Mouse (Mus musculus): Measurements from ENCODE around the gene Col4a4. TPM values are rescaled to one million over a fixed set of nuclear protein-coding genes. Genes with fewer than 3 reads are reported as not detected.

Col4a4 gene
- polyA plus RNA-seq, 1 experiment from 2014 or later: 0.31 TPM

DNA sequence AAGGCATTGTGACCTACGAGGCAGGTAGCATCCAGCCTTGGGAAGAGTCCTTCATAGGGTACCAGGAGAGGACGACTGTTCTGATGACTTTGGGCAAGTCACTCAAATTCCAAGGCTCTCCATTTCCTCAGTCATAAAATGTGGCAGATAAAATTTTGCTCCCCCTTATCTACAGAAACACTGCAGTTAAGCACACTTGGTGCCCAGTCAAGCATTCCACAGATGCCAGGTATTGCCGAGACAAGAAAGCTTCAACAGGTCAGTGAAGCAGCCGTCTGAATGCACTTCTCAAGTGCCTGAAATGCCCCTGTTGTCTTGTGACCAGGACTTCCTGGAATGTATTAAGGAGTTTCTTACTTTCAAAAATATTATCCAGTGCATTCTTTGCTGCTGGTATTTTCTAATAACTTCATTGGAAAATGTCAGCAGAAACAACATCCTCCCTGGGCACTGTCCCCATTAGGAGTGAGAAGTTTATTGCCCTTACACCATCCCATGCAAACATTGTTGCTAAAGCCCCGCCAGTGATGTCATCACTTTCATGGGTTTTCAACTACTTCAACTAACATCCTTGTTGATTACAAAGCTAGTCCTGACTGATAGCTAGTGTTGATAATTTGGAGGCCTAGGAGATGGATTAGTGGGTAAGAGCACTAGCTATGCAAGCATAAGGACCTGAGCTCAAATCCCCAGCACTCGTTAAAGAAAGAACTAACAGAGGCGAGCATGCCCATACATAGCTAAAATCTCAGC is 16.7 kb upstream of the Col4a4 start:
- Histone ChIP-seq H3K9ac (ENCODE audit: low read depth, low read length) (no peak overlapping the region), H3K4me3 (ENCODE audit: low read depth, low read length) (no peak overlapping the region), H3K36me3 (ENCODE audit: control insufficient read depth, insufficient read depth, low read length) (no peaks in the 10 kb centered on the region), H3K9me3 (replicated peaks; ENCODE audit: control insufficient read depth, low read length) (no peaks in the 10 kb centered on the region), H3K4me2 (no peak overlapping the region), H3K27ac (ENCODE audit: low read depth, low read length) (no peak overlapping the region), H3K27me3 (ENCODE audit: control insufficient read depth, insufficient read depth, low read length) (no peaks in the 10 kb centered on the region), H3K4me1 (ENCODE audit: control insufficient read depth, insufficient read depth, low read length) (peaks cover 5% of the 10 kb centered on the region; the same call in 1 of the 2 replicates)
- WGBS (ENCODE audit: insufficient replicate concordance): 48% methylated on average over 7 of the region's 7 CpGs
- no peak for ATAC-seq (replicated peaks; ENCODE audit: insufficient number of reproducible peaks, low FRiP score, low TSS enrichment)

DNA sequence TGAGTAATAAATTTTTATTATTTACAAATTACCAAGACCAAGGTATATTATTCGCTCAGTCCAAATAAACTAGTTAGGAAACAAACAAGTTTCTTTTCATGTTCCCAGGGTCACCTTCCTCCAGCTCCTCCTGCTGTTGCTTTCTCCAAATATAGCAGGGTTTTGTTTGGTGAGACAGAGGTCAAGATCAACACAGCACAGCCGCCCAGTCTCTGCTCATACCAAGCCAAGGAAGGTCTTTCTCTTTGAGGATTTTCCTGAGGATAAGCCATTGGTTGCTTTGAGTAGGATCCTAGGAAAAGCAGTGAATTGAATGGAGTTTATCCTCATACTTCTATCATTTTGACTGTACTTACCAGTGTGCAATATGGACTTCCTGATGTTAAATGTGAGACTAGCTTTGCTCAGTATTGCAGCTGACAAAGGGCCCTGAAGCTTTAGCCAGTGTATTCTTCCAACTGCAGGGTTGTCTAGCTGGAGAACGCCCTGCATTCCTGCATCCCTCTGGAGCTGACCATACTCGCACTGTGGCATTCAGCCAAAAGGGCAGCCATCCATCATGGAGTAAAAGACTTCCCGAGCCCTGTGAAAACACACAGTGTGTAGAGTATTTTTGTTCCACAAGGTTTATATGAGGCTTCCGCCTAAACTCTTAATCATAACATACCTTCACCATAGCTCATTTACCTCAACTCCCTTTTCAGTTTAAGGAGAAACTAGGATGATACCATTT is 10.4 kb upstream of the Col4a4 start:
- 48% methylated on average over 6 of the region's 6 CpGs for WGBS (ENCODE audit: insufficient replicate concordance)
- Histone ChIP-seq H3K9ac (ENCODE audit: low read depth, low read length) (no peak overlapping the region), H3K27me3 (ENCODE audit: control insufficient read depth, insufficient read depth, low read length) (no peaks in the 10 kb centered on the region), H3K4me3 (ENCODE audit: low read depth, low read length) (no peak overlapping the region), H3K36me3 (ENCODE audit: control insufficient read depth, insufficient read depth, low read length) (no peaks in the 10 kb centered on the region), H3K4me1 (ENCODE audit: control insufficient read depth, insufficient read depth, low read length) (peaks cover 3% of the 10 kb centered on the region; the same call in 1 of the 2 replicates), H3K9me3 (replicated peaks; ENCODE audit: control insufficient read depth, low read length) (no peaks in the 10 kb centered on the region), H3K27ac (ENCODE audit: low read depth, low read length) (no peak overlapping the region), H3K4me2 (no peak overlapping the region)
- no peak; the same call in 1 of the 2 replicates for ATAC-seq (replicated peaks; ENCODE audit: insufficient number of reproducible peaks, low FRiP score, low TSS enrichment)

DNA sequence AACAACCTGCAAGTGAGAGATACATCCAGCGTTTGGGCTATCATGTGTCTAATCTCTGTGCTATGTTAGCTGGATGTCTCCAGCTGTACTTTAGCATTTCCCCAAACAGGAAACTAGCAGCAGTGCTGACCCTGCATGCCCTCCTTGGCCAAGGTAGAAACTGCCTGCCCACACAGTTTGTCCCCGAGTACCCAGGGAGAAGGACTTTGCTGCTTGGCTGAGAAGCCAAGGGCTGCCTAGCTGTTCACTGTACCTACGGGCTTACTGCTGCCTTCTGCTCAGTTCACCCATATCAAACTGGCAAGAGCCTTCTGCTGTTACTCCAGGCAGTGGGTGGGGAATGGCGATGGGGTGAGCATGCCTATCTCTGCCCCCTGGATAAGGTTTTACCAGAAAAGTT is 3.6 kb upstream of the Col4a4 start:
- no peak overlapping the region for H3K4me3 ChIP-seq (ENCODE audit: low read depth, low read length)
- no peaks in the 10 kb centered on the region for H3K9me3 ChIP-seq (replicated peaks; ENCODE audit: control insufficient read depth, low read length)
- H3K4me1 ChIP-seq (ENCODE audit: control insufficient read depth, insufficient read depth, low read length): 0 out of 2 replicates have a peak, but pooled peaks cover 5% of the 10 kb centered on the region
- H3K4me2 ChIP-seq: no peak overlapping the region
- no peak for ATAC-seq (replicated peaks; ENCODE audit: insufficient number of reproducible peaks, low FRiP score, low TSS enrichment)
- peaks cover 27% of the 10 kb centered on the region for H3K27me3 ChIP-seq (ENCODE audit: control insufficient read depth, insufficient read depth, low read length)
- H3K27ac ChIP-seq (ENCODE audit: low read depth, low read length): no peak overlapping the region
- no peaks in the 10 kb centered on the region for H3K36me3 ChIP-seq (ENCODE audit: control insufficient read depth, insufficient read depth, low read length)
- 57% methylated on average over 4 of the region's 4 CpGs for WGBS (ENCODE audit: insufficient replicate concordance)
- H3K9ac ChIP-seq (ENCODE audit: low read depth, low read length): no peak overlapping the region

DNA sequence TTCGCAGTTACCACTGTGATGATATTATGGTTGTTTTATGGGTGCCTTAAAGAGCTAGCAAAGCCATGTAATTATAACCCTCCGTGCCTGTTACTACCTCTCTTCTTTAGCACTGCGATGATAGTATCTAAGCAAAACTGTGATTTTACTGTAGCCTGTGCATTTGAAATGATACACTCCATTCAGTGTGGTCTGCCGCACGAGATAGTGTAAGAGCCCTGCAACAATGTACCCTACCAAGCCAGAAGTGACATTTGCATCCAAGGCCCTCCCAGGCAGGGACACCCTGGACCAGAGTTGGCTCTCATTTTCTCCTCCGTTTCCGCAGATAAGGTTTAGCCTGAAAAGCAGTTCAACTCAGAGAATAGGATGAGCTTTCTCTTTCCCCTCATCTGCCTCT is 668 bp downstream of the Col4a4 start:
- 70% methylated on average over 7 of the region's 7 CpGs for WGBS (ENCODE audit: insufficient replicate concordance)
- Histone ChIP-seq H3K27me3 (ENCODE audit: control insufficient read depth, insufficient read depth, low read length) (peaks cover 27% of the 10 kb centered on the region), H3K9ac (ENCODE audit: low read depth, low read length) (no peak overlapping the region), H3K36me3 (ENCODE audit: control insufficient read depth, insufficient read depth, low read length) (no peaks in the 10 kb centered on the region), H3K4me3 (ENCODE audit: low read depth, low read length) (no peak overlapping the region), H3K4me1 (ENCODE audit: control insufficient read depth, insufficient read depth, low read length) (0 out of 2 replicates have a peak, but pooled peaks cover 5% of the 10 kb centered on the region), H3K27ac (ENCODE audit: low read depth, low read length) (no peak overlapping the region), H3K4me2 (peak overlapping the region; percentile 89), H3K9me3 (replicated peaks; ENCODE audit: control insufficient read depth, low read length) (no peaks in the 10 kb centered on the region)
- ATAC-seq (replicated peaks; ENCODE audit: insufficient number of reproducible peaks, low FRiP score, low TSS enrichment): no peak

DNA sequence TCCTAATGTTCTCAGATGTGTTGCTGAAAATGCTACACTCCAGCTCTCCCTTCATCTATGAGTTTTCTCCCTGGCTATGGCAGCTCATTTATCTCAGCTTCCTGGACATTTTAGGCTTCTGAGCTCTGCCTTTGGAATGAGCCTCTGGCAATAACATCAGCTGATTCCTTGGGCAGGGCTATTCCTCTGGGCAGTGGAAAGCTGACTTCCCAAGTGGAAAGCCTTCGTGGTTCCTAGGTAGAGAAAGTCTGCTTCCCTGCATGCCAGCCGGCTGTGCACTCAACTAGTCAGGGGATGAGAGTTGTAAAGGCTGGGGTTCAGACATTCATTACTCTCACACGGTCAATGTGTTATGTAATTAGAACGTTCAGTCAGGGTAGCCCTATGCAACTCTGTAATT is 8.3 kb downstream of the Col4a4 start:
- no peak overlapping the region for H3K4me2 ChIP-seq
- no peak overlapping the region; the same call in 1 of the 2 replicates for H3K27ac ChIP-seq (ENCODE audit: low read depth, low read length)
- H3K36me3 ChIP-seq (ENCODE audit: control insufficient read depth, insufficient read depth, low read length): no peaks in the 10 kb centered on the region
- no peaks in the 10 kb centered on the region for H3K27me3 ChIP-seq (ENCODE audit: control insufficient read depth, insufficient read depth, low read length)
- no peak for ATAC-seq (replicated peaks; ENCODE audit: insufficient number of reproducible peaks, low FRiP score, low TSS enrichment)
- H3K9ac ChIP-seq (ENCODE audit: low read depth, low read length): no peak overlapping the region
- 64% methylated on average over 4 of the region's 4 CpGs for WGBS (ENCODE audit: insufficient replicate concordance)
- H3K9me3 ChIP-seq (replicated peaks; ENCODE audit: control insufficient read depth, low read length): no peaks in the 10 kb centered on the region
- no peak overlapping the region for H3K4me3 ChIP-seq (ENCODE audit: low read depth, low read length)
- H3K4me1 ChIP-seq (ENCODE audit: control insufficient read depth, insufficient read depth, low read length): peaks cover 8% of the 10 kb centered on the region

DNA sequence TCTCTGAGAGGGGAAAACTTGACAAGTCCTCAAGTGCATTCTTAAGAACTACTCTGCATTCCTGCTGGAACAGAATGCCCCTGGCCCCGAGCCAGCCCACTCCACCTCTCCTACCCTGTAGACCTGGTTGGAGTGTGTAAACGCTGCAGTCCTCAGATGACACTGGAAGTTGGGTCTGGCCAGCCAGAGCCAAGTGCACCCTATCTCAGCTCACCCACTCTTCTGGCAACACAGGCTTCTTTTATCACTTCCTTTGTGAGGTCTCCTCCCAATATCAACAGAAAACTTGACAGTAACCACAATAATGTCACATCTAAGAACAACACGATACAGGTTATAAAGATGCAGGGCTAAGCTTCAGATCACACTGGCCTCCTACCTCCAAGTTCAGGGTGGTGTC is 8.7 kb downstream of the Col4a4 start:
- H3K9ac ChIP-seq (ENCODE audit: low read depth, low read length): no peak overlapping the region
- 41% methylated on average over 3 of the region's 3 CpGs for WGBS (ENCODE audit: insufficient replicate concordance)
- no peak overlapping the region for H3K4me2 ChIP-seq
- no peaks in the 10 kb centered on the region for H3K36me3 ChIP-seq (ENCODE audit: control insufficient read depth, insufficient read depth, low read length)
- ATAC-seq (replicated peaks; ENCODE audit: insufficient number of reproducible peaks, low FRiP score, low TSS enrichment): no peak
- H3K4me3 ChIP-seq (ENCODE audit: low read depth, low read length): no peak overlapping the region
- H3K27ac ChIP-seq (ENCODE audit: low read depth, low read length): no peak overlapping the region
- peaks cover 8% of the 10 kb centered on the region for H3K4me1 ChIP-seq (ENCODE audit: control insufficient read depth, insufficient read depth, low read length)
- H3K9me3 ChIP-seq (replicated peaks; ENCODE audit: control insufficient read depth, low read length): no peaks in the 10 kb centered on the region
- H3K27me3 ChIP-seq (ENCODE audit: control insufficient read depth, insufficient read depth, low read length): no peaks in the 10 kb centered on the region

DNA sequence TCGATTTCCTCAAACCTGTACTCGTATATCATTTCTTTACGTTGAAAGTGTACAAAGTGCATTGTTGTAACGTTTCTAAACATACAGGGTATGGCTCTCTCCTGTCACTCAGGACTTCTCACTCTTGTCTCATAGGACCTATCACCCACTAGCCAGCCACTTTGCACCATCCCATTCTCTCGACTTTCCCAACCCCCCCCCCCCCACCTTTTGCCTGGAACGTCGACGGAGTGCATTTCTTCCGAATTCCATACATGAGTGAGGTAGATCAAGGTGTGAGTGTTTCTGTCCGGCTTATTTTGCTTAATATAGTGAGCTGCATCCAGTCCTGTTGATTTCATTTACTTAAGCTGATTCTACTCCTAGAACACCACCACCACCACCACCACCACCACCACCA is 9.3 kb downstream of the Col4a4 start:
- Histone ChIP-seq H3K27me3 (ENCODE audit: control insufficient read depth, insufficient read depth, low read length) (no peaks in the 10 kb centered on the region), H3K4me2 (no peak overlapping the region)

DNA sequence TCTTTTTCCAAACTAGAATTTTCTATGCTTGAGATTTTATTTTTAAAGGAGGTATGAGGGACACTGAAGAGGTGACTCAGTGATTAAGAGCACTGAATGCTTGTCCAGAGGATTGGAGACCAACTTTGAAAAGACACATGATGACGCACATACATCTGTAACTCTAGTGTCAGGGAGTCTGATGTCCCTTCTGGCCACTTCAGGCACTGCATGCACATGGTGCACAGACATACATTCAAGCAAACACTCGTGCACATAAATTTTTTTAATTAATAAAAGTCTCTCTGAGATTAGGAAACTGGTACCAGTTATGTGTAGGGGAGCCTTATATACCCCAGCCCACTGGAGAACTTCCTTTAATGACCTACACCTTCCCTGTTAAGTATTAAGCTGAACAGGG is 10.5 kb downstream of the Col4a4 start:
- Histone ChIP-seq H3K27ac (ENCODE audit: low read depth, low read length) (no peak overlapping the region), H3K9ac (ENCODE audit: low read depth, low read length) (no peak overlapping the region), H3K4me2 (no peak overlapping the region), H3K4me1 (ENCODE audit: control insufficient read depth, insufficient read depth, low read length) (peaks cover 8% of the 10 kb centered on the region), H3K36me3 (ENCODE audit: control insufficient read depth, insufficient read depth, low read length) (no peaks in the 10 kb centered on the region), H3K27me3 (ENCODE audit: control insufficient read depth, insufficient read depth, low read length) (no peaks in the 10 kb centered on the region), H3K9me3 (replicated peaks; ENCODE audit: control insufficient read depth, low read length) (no peaks in the 10 kb centered on the region), H3K4me3 (ENCODE audit: low read depth, low read length) (no peak overlapping the region)
- ATAC-seq (replicated peaks; ENCODE audit: insufficient number of reproducible peaks, low FRiP score, low TSS enrichment): no peak
- 77% methylated on average over 2 of the region's 2 CpGs for WGBS (ENCODE audit: insufficient replicate concordance)

More for the DNA sequence above, 9.3 kb downstream of the Col4a4 start:
- ATAC-seq (replicated peaks; ENCODE audit: insufficient number of reproducible peaks, low FRiP score, low TSS enrichment): no peak
- H3K36me3 ChIP-seq (ENCODE audit: control insufficient read depth, insufficient read depth, low read length): no peaks in the 10 kb centered on the region
- no peaks in the 10 kb centered on the region for H3K9me3 ChIP-seq (replicated peaks; ENCODE audit: control insufficient read depth, low read length)
- no peak overlapping the region for H3K4me3 ChIP-seq (ENCODE audit: low read depth, low read length)
- peaks cover 8% of the 10 kb centered on the region for H3K4me1 ChIP-seq (ENCODE audit: control insufficient read depth, insufficient read depth, low read length)
- 74% methylated on average over 10 of the region's 10 CpGs for WGBS (ENCODE audit: insufficient replicate concordance)
- no peak overlapping the region for H3K9ac ChIP-seq (ENCODE audit: low read depth, low read length)
- H3K27ac ChIP-seq (ENCODE audit: low read depth, low read length): no peak overlapping the region
